Mouse (Mus musculus): ENCODE measurements around the gene Primpol.

DNA sequence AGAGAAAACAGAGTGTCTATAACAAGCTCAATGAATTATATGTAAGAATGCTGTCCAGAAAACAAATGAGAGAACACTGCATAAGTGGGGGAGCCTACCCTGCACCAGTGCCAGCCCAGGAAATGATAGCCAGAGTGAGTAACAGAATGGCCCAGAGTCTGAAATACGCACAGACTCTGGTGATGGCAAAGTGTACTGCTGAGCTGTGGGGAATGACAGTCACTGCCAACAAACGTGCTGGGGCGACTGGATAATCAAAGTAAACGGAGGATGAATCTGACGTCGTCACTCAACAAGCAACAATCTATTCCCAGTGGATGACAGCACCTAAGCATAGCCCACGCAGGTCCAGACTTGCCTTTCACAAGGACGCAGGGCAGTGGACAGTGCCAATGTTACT, 23.9 kb downstream of the Primpol start:
- TF ChIP-seq FLI1 (IDR thresholded peaks at IDR 0.05; ENCODE audit: low read length) (no peak), GATA1 (IDR thresholded peaks at IDR 0.05; ENCODE audit: borderline replicate concordance, low read length) (no peak)

Data from megakaryocyte, embryonic 14.5 days (primary cell).